Mouse (Mus musculus) forelimb bud, embryonic 11.5 days (tissue): ENCODE measurements around the gene Dhh.

Source experiments
- DNase-seq: peaks from one replicate; pipeline ENCODE4 v3.0.0-alpha.2; 2012; ENCODE audit warnings: low read depth, low spot score

The Dhh gene

DNA sequence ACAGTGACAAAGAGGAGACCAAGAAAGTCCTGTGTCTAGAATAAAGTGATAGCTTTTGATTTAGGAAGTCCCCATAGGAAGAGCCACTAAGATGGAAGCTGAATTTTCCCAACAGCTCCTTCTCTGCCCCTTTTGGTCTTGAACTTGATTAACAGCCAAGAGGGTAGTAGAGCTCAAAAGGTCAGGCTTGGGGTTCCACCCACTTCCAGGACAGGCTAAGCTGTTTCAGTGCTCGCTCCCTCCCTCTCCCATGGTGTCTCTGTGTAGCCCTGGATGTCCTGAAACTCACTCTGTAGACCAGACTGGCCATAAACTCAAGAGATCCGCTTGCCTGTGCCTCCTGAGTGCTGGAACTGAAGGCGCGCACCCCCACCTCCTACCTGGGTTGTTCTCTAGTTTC, 17.7 kb upstream of the Dhh start:
- DNase-seq = no peak

DNA sequence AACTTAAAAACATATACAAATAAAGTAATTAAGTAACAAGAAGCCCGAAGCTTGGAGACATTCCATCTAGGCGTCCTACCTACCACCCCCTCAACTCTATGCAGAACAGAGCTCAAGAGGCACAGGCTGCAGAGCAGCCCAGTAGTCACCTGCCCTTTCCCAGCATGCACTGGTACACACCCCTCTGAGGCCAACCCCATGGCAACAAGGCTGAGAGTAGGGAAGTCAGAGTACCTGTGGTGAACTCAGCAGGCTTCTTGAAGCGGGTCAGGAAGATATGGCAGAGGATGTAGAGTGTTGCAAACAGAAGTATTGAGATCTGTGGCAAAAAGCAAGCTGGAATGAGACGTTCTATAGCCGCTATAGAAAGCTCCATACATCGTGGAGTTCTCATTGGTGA, 16.6 kb upstream of the Dhh start:
- no peak for DNase-seq

DNA sequence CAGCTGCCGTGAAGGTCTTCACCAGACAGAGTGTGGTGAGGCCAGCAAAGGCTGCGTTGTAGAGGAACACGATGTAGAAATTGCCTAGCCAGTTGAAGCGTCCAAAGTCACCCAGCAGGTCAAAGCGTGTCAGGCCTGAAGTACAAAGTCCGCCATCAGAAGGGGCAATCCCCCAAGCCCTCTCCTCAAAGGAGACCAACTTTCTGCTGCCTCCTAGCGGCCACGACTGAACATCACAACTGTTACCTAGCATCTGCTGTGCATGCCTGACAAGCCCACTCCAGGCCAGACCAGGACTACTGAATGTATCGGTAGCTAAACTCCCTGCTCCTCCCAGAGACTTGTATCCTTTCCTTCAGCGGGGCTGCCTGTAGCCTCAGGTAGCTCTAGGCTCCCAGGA, 6.4 kb upstream of the Dhh start:
- peak; percentile 65 for DNase-seq

DNA sequence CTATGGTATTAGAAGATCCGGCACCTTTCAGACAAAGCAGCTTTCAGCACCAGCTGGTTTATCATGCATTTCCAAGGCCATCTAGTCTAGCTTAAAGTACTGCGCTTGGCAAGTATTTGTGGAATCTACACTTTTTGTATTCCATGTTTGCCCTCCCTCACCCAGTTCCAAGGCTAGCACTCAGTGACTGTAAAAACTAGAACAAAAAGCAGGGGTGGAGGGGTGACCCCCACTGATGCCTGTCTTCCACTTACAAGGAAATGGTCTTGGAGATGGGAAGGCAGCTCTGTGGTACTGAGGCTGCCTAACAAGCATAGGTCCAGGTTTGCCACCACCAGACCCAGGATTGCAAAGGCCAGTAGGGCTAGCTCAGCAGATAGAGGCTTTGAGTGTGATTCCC, 4.3 kb upstream of the Dhh start:
- no peak for DNase-seq

DNA sequence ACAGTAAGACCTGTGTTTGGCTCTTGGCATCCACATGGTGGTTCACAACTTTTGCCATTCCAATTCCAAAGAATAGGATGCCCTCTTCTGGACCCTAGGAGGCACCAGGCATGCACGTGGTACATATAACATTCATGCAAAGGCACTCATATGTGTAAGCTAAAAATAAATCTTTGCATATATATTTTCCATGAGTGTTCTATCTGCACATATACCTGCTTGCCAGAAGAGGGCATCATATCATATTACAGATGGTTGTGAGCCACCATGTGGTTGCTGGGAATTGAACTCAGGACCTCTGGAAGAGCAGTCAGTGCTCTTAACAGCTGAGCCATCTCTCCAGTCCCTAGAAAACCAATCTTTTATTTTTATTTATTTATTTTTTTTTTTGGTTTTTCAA, 3.2 kb upstream of the Dhh start:
- no peak for DNase-seq

DNA sequence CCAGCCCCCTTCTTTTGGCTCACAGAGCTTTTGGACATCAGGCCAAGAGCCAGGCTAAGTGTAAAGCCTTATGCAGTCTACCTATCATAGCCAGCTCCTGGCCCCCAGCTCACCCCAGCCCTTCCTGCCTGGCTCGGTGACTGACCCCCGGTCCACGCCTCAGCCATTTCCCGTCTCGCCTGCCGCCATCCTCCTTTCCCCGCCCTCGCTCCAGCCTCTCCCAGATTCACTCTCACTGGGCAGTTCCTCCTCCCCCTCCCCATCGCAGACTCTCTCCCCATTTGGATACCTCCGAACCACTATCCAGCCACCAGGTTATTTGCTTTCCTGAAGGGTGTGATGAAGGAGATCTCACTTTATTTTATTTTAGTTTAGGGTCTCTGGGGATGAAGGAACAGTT, 845 bp downstream of the Dhh start:
- DNase-seq = no peak

DNA sequence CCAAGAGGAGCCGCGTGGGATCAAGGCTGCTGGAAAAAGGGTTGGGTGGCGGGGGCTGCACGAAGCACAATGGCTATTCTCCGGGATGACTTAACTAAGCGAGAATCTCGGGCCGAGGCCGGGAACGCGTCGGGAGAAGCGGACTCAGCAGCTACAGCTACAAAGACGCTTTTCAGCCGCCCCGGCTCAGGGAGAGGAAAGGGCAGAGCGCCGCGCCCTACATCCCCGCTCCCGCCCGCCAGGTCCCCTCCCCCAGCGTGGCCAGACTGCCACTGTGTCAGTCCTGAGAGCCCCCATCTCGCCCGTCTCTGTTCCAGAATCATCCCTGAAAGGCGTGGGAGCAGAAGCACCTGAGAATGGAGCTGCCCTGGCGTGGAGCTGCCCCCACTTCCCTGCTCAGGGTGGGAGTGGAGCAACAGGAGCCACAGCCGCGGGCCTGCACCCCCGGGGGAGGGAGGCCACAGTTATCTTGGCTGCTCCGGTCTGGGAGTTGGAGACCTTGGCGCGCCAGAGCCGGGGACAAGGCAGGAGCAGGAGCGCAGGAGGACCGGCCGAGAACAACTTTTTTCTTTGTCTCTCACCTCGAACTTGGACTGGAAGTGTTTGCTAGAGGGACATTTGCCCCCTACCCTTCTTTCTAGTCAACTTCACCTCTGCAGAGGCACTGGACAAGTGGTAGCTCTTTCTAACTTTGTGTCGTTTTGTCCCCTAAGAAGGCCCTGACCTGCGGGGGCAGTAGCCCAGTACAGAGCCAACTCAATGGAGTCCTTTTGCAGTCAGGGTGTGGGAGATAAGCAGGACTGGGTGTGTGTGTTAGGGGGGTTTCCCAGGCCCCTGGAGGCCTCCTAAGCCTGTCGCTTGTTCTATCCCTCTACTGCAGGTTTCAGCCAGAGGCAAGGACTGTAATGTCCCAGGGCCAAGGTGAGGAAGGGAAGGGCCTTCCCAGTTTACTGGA, 2.4 kb downstream of the Dhh start:
- DNase-seq = no peak

DNA sequence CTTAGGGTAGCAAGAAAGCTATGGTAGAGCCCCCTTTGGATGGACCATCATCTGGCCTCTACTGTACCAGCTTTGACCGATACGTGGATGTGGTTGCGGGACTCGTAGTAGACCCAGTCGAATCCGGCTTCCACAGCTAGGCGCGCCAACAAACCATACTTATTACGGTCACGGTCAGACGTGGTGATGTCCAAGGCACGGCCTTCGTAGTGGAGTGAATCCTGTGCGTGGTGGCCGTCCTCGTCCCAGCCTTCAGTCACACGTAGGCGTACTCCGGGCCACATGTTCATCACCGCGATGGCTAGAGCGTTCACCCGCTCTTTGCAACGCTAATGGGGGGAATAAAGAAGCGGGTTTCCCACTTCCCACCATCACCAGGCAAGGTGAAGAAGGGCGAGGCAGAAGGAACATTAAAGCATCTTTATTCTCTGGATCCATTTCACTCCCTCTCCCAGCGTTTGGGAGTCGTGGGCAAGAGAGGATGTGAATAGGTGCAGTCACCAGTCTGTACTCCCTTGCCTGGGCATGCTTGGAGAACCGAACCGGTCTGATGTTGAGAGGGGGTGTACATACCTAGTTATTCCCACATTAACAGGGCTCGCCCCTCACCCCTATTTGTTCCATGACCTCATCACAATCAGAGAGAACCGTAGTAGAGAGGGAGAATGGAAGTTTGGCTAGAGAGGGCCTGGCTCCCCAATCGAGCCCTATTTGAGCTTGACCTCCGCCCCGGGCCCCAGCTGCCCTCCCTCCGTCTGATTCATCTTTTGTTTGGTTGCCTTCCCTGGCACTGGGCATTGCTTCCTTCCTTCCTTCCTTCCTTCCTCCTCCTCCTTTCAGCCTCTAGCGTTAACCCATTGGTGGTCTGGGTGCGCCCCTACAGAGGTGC, 3.4 kb downstream of the Dhh start:
- no peak for DNase-seq

DNA sequence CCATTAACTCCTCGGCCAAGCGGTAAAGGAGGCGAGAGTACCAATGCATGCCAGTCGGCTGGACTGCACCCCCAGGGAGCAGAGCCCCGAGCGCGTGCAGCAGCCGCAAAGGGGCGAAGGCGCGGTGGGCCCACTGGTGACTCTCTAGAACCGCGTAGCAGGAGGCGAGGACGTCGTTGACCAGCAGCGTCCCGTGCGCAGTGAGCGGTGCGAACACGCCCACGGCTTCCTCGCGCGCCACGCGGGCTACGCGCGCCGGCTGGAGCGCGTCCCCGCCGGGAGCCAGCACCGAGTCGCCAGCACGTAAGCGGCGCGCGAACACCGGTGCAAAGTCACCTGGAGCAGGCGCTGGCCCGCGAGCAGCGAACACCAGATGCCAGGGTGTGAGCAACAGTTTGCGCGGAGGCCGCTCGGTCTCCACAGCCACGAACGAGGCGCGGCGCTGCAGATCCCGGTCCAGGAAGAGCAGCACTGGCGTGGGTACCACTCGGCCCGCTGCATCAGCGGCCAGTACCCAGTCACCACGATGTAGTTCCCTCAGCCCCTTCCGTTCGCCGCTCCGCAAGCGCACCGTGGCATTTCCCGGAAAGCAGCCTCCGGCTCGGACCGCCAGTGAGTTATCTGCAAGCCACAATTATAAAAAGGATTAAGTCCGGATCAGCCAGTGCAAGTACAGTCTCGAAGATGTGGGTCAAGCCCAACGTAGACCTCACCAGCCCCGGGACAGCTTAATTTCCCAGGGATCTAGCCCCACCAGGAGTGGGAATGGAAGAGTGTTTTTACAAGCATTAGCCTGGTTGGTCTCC, 4.2 kb downstream of the Dhh start, which contains the start of gene Rhebl1:
Rhebl1 (minus strand) TSS at position 601 of the 806 bp plus-strand sequence.
- no peak for DNase-seq

DNA sequence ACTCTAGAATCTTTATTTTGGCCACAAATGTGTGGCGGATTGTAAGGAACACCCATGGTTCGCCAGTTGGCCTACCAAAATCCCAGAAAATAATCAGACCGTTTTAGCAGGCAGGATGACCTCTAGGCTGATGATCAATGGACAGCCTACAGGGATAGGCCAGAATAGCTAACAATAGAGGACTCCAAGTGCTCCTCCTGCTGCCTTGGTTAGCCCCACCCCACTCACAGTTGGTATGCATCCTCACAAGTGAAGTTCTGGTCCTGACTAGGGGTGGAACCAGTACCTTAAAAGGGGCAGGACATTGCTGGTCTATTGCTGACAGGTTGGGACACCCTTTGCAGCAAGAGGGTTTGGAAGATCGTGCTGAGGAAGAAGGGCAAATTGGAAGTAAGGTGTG, 5.3 kb downstream of the Dhh start:
- DNase-seq = no peak

DNA sequence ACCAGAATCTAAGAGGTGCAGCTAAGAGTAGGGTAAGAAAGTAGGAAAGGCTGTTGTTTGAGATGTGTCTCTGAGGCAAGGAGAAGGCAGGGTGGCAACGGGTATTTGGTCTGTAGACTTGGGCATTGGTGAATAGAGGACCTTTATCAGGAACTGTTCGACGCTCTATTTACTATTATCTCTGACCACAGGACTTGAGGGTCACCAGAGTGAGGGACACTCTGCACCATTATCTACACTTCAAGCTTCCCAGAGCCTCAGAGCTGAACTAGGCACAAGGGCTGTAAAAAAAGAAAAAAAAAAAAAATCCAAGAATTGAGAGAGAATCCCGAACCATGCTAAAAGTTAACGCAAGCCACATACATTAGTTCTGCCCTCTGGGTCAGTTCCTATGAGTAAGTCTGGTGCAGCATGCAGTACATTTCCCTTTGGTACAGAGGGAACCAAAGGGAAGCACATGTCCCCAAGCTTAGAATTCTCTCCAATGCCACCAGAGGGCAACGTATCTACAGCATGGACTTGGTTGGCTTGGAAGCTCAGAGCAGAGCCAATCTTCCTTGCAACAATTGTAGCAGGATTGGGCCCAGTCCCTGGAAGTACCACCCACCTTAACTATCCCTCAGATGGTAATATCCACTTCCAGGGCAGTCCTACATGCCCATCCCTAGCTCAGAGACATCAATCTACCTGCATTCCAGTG, 6.3 kb downstream of the Dhh start:
- DNase-seq = peak; percentile 78

DNA sequence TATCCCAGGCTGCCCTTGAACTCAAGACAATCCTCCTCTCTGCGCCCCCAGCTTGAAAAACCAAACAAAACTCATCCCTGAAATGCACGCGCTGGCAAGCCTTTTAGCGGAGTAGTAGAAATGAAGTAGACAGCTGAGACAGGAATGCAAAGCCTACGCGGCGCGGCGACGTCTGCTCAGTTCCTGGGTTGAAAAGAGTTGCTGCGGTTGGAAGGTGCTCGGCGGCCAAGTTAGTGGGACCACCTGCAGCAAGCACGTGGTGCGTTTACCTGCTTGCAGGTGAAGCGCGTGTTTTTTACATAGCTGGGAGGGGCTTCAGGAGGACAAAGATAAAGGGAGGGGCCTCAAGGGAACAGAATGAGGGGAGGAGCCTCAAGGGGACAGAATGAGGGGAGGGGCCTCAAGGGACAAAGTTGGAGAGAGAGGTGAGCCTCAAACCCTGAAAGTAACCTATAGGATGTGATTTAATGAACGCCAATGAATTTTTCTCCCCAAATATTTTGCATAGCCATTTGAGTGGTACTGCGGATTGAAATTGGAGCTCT, 7.1 kb downstream of the Dhh start:
- no peak for DNase-seq

DNA sequence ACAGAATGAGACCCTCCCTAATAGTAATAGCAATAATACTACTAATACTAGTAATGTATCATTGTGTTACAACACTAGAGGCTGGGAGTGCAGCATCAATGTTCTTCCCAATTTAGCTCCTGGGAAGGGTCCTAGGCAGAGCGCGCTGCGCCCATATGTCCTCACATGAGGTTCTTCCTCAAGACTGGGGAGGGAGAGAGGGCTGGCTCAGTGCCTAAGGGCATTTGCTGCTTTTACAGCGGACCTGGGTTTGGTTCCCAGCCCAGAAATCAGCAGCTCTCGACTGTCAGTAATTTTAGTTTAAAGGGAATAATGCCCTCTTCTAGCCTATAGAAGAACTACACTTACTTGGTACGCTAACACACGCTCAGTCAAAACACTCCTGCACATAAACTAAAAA, 10.8 kb downstream of the Dhh start:
- no peak for DNase-seq

DNA sequence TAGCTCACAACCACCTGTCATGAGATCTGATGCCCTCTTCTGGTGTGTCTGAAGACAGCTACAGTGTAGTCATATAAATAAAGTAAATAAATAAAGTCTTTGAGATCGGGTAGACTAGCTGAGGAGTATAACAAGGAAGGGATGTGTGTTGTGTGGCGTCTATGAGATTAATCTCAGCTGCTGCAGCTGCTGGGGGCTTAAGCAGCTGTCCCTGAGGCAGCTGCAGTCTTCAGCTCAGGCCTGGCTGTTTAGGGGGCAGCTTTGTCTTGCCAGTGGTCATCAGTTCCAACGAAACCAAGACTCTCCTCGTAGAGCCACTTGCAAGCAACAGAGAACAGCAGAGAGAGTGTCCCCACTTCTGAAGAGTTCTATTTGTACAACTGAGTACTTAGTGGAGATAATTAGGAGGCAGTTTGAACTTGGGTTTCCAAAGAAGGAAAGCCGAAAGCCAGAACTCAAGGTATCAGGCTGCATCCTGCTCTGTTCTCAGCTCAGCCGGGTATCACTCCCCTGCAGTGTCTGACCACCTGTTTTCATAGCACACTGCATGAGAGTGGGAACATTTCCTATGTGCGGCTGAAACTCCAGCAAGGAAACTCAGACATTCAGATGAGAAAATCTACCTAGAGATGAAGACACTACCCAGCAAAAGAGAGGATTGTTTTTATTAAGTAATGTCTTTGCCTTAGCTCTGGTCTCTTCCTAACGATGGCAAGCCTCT, 11.5 kb downstream of the Dhh start:
- no peak for DNase-seq

DNA sequence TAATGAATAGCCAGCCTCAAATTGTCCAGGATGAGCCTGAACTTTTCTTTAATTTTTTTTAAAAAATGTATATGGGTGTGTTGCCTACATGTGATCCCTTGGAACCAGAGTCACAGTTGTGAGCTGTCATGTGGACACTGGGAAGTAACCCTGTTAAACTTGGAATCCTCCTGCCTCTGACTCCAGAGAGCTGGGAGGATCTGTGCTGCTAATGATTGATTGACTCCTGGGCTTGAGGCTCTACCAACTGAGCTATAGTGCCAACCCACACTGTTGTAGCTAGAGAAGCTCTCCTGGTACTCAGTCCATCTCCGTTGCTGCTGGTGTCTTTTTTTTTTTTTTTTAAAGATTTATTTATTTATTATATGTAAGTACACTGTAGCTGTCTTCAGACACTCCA, 14.2 kb downstream of the Dhh start:
- DNase-seq = no peak

DNA sequence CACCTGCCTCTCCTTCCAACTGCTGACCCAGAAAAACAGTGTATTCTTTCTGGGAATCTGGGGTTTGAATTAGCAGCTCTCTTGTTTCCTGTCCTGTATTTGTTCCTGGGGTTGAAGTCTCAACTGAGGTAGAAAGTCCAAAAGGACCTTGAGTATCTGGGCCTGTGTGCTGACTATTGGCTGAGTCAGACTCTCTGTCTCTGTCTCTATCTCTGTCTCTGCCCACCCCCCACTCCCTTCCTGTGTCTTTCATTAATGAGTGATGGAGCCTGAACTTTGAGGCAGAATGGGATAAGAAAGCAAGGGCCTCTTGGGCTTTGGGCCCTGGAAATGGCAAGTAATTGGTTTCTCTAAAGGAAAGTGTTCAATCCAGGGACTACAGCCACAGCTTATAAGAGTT, 14.7 kb downstream of the Dhh start:
- DNase-seq = no peak

DNA sequence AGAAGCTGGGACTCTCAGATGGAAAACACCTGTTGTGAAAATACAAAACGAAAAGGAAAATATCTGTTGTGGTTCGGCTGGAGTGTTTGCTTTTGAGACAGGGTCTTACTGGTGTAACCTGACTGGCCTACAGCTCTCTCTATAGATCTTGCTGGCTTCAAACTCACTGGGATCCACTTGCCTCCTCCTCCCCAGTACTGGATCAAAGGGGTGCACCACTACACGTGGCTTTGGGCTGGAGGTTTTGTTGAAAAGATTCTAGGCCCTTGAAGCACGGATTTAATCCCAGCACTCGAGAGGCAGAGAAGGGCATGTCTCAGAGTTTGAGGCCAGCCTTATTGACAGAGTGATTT, 16.7 kb downstream of the Dhh start:
- no peak for DNase-seq

DNA sequence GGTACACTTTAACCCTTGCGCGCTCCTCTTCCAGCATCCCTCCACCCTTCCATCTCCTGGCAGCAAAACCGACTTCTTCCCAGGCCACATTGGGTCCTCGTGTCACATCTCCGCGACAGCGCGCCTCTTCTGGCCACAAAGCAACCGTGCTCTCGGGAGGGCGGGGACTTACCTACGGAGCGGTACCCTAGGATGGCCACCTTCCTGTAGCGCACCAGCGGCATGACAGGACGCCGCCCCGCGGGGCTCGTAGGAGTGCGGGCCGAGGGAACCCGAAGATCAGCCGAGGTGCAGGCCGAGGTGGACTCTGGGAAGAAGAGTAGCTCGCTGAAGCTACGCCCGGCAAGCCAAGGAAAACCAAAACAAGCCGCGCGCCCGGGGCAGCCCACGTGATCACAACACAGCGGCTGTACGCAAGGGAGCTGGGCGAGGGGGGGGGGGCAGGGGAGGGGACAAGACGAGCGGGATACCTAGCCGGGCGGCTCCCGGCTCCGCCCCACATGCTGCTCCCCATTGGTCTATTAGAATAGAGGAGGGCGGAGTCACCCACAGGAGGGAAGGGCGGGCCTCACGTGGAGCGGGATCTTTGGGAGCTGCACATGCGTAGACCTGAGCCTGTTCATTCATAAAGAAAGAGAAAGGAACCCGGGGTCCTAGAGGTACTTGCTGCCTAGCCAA, 17.2 kb downstream of the Dhh start:
- DNase-seq = peak; percentile 97

DNA sequence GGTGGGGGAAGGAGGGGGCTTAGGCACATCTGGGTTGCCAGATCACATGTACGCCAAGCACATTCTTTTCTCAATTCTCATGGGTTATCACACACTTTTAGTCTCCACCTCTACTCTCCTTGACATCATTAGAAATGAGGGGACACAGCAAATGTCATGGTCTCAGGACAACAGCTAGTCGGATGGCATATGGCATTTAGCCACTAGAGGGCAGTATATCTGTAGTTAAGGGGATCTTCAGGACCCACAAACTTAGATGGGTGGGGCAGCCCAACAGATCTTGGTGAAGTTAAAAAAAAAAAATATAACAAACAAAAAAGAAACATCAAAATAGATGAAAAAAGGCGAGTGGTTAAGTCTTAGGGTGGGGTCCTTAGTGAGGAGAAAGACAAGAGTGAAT, 21.0 kb downstream of the Dhh start:
- peak; percentile 84 for DNase-seq
